24 mouse cellular contexts compared by ENCODE assay signal in the genomic region with DNA sequence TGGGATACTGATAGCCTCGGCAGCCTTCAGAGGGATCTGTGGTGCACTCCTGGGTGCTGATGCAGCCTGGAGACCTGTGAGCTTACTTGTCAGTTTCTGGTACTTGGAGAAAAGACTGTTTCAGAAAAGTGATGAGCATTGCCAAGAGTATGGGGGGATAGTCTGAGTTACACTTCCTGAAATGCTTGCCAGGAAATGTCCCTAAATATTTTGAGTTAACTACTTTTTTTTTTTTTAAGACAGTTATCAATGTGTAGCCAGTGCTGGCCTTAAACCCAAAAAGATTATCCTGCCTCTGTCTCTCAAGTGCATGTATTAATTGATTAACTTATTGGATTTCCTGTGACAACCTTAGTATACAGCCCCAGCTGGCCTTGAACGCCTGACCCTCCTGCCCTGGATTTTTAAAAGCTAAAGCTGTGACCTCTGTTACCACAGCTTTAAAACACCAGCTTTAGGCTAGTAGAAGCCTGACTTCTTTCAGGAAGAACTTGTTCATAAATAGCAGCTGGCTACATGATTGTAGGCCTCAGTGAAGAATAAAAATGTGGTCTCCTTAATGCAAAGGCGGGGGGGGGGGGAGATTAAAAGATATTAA.
DNase-seq lines count a peak whose midpoint lies in the region; ATAC-seq lines count a peak whose summit lies in the region.
"Had no signal": no experiment of that assay in that cellular context is flagged by ENCODE, and none has a peak within 500 bp of the region (broad histone marks: within the 10 kb centered on the region; RNA-seq: fewer than 3 reads in every experiment).

No protein-coding gene starts in this region.

- H3K27ac ChIP-seq in heart, embryonic 15.5 days, result peak overlapping the region; percentile 41; the same call in 1 of the 2 replicates
- H3K27ac ChIP-seq in lung, embryonic 16.5 days (ENCODE audit: low read length), result peak overlapping the region; percentile 77
- peak overlapping the region; percentile 51 for H3K27ac ChIP-seq in intestine, embryonic 15.5 days
- H3K27ac ChIP-seq in stomach, embryonic 16.5 days (ENCODE audit: low read length), result peak overlapping the region; percentile 71
- H3K27ac ChIP-seq in hindbrain, embryonic 16.5 days (ENCODE audit: low read depth, low read length), result no peak overlapping the region
- H3K27ac ChIP-seq: forebrain, embryonic 13.5 days; hindbrain, embryonic 12.5 days; layer of hippocampus, adult 2 months; liver, embryonic 13.5 days; midbrain, embryonic 13.5 days; neural tube, embryonic 12.5 days had no signal

- no peaks in the 10 kb centered on the region for H3K9me3 ChIP-seq in heart, embryonic 15.5 days (replicated peaks)
- H3K9me3 ChIP-seq in lung, embryonic 16.5 days (ENCODE audit: control insufficient read depth, low read length), result no peaks in the 10 kb centered on the region
- H3K9me3 ChIP-seq in intestine, embryonic 15.5 days, result no peaks in the 10 kb centered on the region
- H3K9me3 ChIP-seq in stomach, embryonic 16.5 days (replicated peaks; ENCODE audit: control insufficient read depth, low read length), result no peaks in the 10 kb centered on the region
- no peaks in the 10 kb centered on the region for H3K9me3 ChIP-seq in hindbrain, embryonic 16.5 days (ENCODE audit: control insufficient read depth, low read length)
- H3K9me3 ChIP-seq: forebrain, embryonic 13.5 days; liver, embryonic 13.5 days; midbrain, embryonic 13.5 days; neural tube, embryonic 12.5 days had no signal

- H3K36me3 ChIP-seq in heart, embryonic 15.5 days, result no peaks in the 10 kb centered on the region
- H3K36me3 ChIP-seq in lung, embryonic 16.5 days (ENCODE audit: control insufficient read depth, insufficient read depth, low read length), result no peaks in the 10 kb centered on the region
- no peaks in the 10 kb centered on the region for H3K36me3 ChIP-seq in intestine, embryonic 15.5 days
- no peaks in the 10 kb centered on the region for H3K36me3 ChIP-seq in stomach, embryonic 16.5 days (ENCODE audit: control insufficient read depth, insufficient read depth, low read length)
- no peaks in the 10 kb centered on the region for H3K36me3 ChIP-seq in hindbrain, embryonic 16.5 days (ENCODE audit: control insufficient read depth, insufficient read depth, low read length)
- H3K36me3 ChIP-seq: hindbrain, embryonic 12.5 days; liver, embryonic 13.5 days; midbrain, embryonic 13.5 days; neural tube, embryonic 12.5 days had no signal

- no peaks in the 10 kb centered on the region for H3K27me3 ChIP-seq in heart, embryonic 15.5 days
- no peaks in the 10 kb centered on the region for H3K27me3 ChIP-seq in lung, embryonic 16.5 days (ENCODE audit: control insufficient read depth, insufficient read depth, low read depth, low read length)
- H3K27me3 ChIP-seq in intestine, embryonic 15.5 days (replicated peaks), result no peaks in the 10 kb centered on the region
- H3K27me3 ChIP-seq in stomach, embryonic 16.5 days (ENCODE audit: control insufficient read depth, insufficient read depth, low read length), result no peaks in the 10 kb centered on the region
- no peaks in the 10 kb centered on the region for H3K27me3 ChIP-seq in hindbrain, embryonic 16.5 days (replicated peaks; ENCODE audit: control insufficient read depth, insufficient read depth, low read length)
- H3K27me3 ChIP-seq: hindbrain, embryonic 12.5 days; liver, embryonic 13.5 days; midbrain, embryonic 13.5 days; neural tube, embryonic 12.5 days; Patski had no signal

- ATAC-seq in heart, embryonic 15.5 days (replicated peaks; ENCODE audit: insufficient number of reproducible peaks, insufficient read depth, low FRiP score, low read depth), result no peak
- ATAC-seq in lung, embryonic 16.5 days (ENCODE audit: low read depth), result no peak
- no peak for ATAC-seq in intestine, embryonic 15.5 days
- ATAC-seq in stomach, embryonic 16.5 days (ENCODE audit: insufficient read depth, low FRiP score), result no peak
- ATAC-seq in hindbrain, embryonic 16.5 days, result no peak
- ATAC-seq: forebrain, embryonic 13.5 days; midbrain, embryonic 13.5 days; Patski had no signal

- no peak overlapping the region for H3K4me3 ChIP-seq in heart, embryonic 15.5 days
- no peak overlapping the region for H3K4me3 ChIP-seq in lung, embryonic 16.5 days (ENCODE audit: low read length)
- H3K4me3 ChIP-seq in intestine, embryonic 15.5 days (replicated peaks), result no peak overlapping the region
- no peak overlapping the region for H3K4me3 ChIP-seq in stomach, embryonic 16.5 days (replicated peaks; ENCODE audit: low read length)
- no peak overlapping the region for H3K4me3 ChIP-seq in hindbrain, embryonic 16.5 days (ENCODE audit: low read length)
- H3K4me3 ChIP-seq: erythroblast, embryonic 14.5 days; forebrain, embryonic 13.5 days; hindbrain, embryonic 12.5 days; layer of hippocampus, adult 2 months; liver, embryonic 13.5 days; midbrain, embryonic 13.5 days; neural tube, embryonic 12.5 days had no signal

- peaks cover 55% of the 10 kb centered on the region for H3K4me1 ChIP-seq in heart, embryonic 15.5 days (replicated peaks)
- peaks cover 52% of the 10 kb centered on the region for H3K4me1 ChIP-seq in lung, embryonic 16.5 days (replicated peaks; ENCODE audit: control insufficient read depth, insufficient read depth, low read length)
- H3K4me1 ChIP-seq in intestine, embryonic 15.5 days (replicated peaks), result peaks cover 27% of the 10 kb centered on the region
- peaks cover 40% of the 10 kb centered on the region for H3K4me1 ChIP-seq in stomach, embryonic 16.5 days (ENCODE audit: control insufficient read depth, insufficient read depth, low read length)
- peaks cover 10% of the 10 kb centered on the region for H3K4me1 ChIP-seq in hindbrain, embryonic 16.5 days (ENCODE audit: control insufficient read depth, insufficient read depth, low read depth, low read length)

- 78% methylated on average over 3 of the region's 3 CpGs for WGBS in heart, embryonic 15.5 days
- WGBS in lung, embryonic 16.5 days, result 62% methylated on average over 3 of the region's 3 CpGs
- 75% methylated on average over 3 of the region's 3 CpGs for WGBS in intestine, embryonic 15.5 days
- WGBS in stomach, embryonic 16.5 days, result 58% methylated on average over 3 of the region's 3 CpGs
- 82% methylated on average over 3 of the region's 3 CpGs for WGBS in hindbrain, embryonic 16.5 days

- DNase-seq in heart, adult 9 months (ENCODE audit: low spot score in 2 of 2), result no peak
- DNase-seq in lung, postnatal 10 days, result no peak
- no peak for DNase-seq in urinary bladder, postnatal 36 days (ENCODE audit: low spot score in 2 of 2)
- DNase-seq: cerebellum, adult 11-12 months; cerebellum, postnatal 10 days; heart, postnatal 10 days; kidney, postnatal 25 days; liver, embryonic 13.5 days; lung, adult 2 months; right cerebral cortex, postnatal 25 days; spleen, adult 18-20 months; thymus, adult 2 months had no signal

- H3K9ac ChIP-seq in heart, embryonic 15.5 days, result no peak overlapping the region
- no peak overlapping the region for H3K9ac ChIP-seq in lung, embryonic 16.5 days (ENCODE audit: low read length)
- no peak overlapping the region for H3K9ac ChIP-seq in intestine, embryonic 15.5 days
- H3K9ac ChIP-seq in stomach, embryonic 16.5 days (ENCODE audit: low read length), result no peak overlapping the region
- no peak overlapping the region for H3K9ac ChIP-seq in hindbrain, embryonic 16.5 days (ENCODE audit: low read depth, low read length)
- H3K9ac ChIP-seq: forebrain, embryonic 13.5 days; hindbrain, embryonic 12.5 days; liver, embryonic 13.5 days; midbrain, embryonic 13.5 days; neural tube, embryonic 12.5 days had no signal

- H3K4me2 ChIP-seq in heart, embryonic 15.5 days, result no peak overlapping the region
- no peak overlapping the region for H3K4me2 ChIP-seq in lung, embryonic 16.5 days (ENCODE audit: low read depth, low read length)
- no peak overlapping the region for H3K4me2 ChIP-seq in intestine, embryonic 15.5 days (replicated peaks)
- no peak overlapping the region for H3K4me2 ChIP-seq in stomach, embryonic 16.5 days (ENCODE audit: low read depth, low read length)
- H3K4me2 ChIP-seq in hindbrain, embryonic 16.5 days (ENCODE audit: low read length), result no peak overlapping the region
- H3K4me2 ChIP-seq: forebrain, embryonic 13.5 days; hindbrain, embryonic 12.5 days; liver, embryonic 13.5 days; midbrain, embryonic 13.5 days; neural tube, embryonic 12.5 days had no signal
